Mouse (Mus musculus) cerebellum, adult 18-20 months (tissue): ENCODE data around the gene Cbwd1.
A peak's percentile ranks its signal among the peaks of the same experiment; 100 is the strongest.

Experiments
- DNase-seq, 2 experiments: peaks; one replicate each; pipeline ENCODE4 v3.0.0; 2021

Cbwd1 gene

GRCm38 (mm10) chr19:24961172-24961962 lies at the start of gene Cbwd1:
Gene Cbwd1, minus strand, starts transcription at chr19:24961610.
- DNase-seq = peak; percentile 92 to 95

DNA sequence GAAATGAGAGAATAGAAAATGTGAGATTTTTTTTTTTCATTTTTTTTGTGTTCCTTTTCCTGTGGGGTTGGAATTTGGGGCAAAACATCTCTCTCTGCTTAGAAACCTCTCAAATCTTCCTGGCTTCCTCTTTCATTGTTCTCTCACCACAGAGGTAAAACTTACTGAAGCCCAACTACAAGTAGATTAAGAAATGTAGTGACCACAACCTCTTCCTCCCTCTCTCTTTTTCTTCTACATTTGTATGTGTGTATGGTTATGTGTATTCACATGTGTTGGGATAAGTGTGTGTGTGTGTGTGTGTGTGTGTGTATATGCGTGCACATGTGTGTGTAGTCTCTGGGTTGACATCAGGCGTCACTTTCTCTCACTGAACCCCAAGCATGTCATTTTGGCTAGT lies 47.1 kb upstream of the Cbwd1 start:
- no peak for DNase-seq

DNA sequence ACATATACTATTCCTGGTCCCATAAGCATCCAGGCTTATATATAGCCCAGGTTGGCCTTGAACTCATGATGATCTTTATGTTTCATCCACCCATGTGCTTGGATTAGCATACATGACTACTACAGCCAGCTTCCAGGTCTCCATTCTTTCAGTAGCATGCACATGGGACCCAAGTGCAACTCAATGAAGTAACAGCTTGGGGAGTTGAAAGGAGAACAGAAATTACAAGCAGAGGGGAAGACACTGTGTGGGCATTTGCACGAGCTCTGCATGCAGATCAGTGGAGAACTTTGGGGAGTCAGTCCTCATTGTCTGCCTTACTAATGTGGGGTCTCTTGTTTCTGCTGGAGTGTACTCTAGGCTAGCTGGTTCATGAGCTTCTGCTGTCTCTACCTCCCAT lies 45.3 kb upstream of the Cbwd1 start:
- no peak for DNase-seq

DNA sequence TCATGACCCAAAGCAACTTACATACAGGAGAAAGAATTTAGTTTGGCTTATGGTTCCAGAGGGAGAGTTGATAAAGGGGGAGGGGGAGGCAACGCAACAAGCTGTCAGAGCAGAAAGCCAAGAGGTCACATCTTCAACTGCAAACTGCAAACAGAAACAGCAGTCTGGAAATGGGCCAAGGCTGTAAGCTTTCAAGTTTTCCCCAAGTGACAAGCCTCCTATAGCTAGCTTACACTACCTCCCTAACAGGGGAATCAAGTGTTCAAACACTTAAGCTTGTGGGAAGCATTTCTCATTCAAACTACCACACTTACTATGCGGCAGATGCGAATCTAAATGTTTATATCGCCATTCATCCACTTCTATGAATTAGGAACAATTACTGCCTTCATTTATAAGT lies 42.4 kb upstream of the Cbwd1 start:
- DNase-seq = no peak

DNA sequence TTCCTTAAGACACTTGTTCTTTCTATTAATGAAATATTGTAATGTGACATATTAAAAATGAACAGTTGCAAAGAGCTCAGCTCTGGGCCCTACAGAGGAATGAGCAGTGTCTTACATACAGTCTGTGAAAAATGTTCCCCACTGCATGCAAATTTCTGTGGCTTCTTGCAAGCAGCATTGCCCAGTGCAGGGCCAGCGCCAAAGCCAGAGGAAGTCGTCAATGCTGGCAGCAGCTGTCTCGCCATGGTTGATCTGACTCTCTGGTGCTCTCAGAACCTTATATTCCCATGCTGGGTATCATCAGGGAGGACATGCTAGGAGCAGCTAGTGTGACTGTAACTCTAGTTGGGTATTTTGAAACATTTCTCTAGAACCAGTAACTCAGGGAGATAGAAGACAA lies 41.4 kb upstream of the Cbwd1 start:
- DNase-seq = no peak

- DNase-seq = no peak
Measured at GRCm38 (mm10) chr19:25002032-25002431, 40.6 kb upstream of the Cbwd1 start.

- no peak for DNase-seq
Measured at GRCm38 (mm10) chr19:25000153-25000552, 38.7 kb upstream of the Cbwd1 start.

DNA sequence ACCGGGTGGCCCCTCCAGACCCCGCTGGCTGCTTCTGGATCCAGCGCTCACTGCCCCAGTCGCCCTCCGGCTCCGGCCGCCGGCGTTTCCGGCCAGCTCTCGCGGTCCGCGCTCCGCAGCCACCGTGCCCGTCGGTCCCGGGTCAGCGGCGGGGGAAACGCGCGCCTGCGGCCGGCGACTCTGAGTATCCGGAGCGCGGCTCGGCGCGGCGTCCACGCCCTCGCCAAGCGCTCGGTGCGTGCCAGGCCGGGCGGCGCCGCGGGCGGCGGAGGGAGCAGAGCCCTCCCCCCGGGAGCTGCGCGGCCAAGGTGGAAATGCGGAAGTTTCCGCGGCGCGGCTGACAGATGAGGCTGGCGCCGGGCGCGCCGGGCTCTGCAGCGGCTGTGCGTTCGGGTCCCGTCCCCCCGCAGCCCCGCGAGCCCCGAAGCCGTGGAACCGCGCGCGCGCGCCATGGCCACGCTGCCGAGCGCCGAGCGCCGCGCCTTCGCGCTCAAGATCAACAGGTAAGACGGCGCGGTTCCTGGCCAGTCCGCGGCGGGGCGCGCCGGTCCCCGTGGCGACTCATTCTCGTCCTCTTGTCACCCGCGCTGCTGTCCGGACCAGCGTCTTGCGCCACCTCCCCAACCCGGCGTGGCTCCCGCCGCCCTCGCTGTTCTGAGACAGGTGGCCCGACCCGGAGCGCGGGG lies 37.9 kb upstream of the Cbwd1 start, which contains the start of gene Dock8:
Dock8 (plus strand) TSS at position 334 of the 686 bp plus-strand sequence.
- peak in 1 of 2 experiments; percentile 22 for DNase-seq

GRCm38 (mm10) chr19:24998561-24998960 lies 37.2 kb upstream of the Cbwd1 start:
- DNase-seq = no peak

GRCm38 (mm10) chr19:24996815-24997704 lies 35.6 kb upstream of the Cbwd1 start:
- DNase-seq = no peak

DNA sequence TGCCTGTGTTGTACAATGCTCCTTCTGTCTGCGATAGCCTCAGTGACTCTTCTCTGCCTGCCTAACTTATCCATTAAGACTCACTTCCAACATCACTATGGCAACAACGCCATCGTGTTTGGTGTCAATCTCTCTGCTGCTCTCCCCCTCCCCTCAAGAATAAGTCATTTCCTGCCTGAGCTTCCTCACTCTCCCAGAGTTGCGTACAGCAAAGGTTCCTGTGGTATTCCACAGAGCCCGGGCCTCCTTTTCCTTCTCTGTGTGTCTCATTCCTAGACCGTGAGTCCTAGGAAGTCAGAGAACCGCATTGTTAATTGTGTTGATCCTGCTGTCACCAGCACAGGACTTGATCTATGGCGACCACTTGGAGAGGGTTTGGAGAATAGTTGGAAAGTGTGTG lies 33.5 kb upstream of the Cbwd1 start:
- DNase-seq = no peak

DNA sequence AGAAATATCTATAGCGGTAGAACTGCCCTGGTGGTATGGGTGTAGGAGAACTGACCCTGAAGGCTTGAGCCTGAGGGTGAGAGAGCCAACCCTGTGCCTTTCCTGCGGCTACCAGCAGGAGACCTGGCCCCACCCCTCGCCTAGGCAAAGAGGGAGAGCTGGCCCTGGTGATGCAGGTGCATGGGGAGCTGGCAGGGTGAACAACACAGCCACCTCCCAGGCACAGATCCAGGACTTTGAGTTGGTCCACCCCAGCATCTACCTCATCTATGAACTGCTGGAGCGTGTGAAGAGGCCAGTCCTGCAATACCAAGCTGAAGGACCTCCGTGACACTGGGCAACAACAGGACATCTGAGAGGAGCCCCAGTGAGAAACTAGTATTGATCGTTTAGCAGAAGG lies 32.1 kb upstream of the Cbwd1 start:
- DNase-seq = no peak

GRCm38 (mm10) chr19:24990138-24990822 lies 28.9 kb upstream of the Cbwd1 start:
- no peak for DNase-seq

GRCm38 (mm10) chr19:24988831-24989230 lies 27.4 kb upstream of the Cbwd1 start:
- DNase-seq = no peak

- no peak for DNase-seq
Measured at GRCm38 (mm10) chr19:24987355-24987754, 25.9 kb upstream of the Cbwd1 start.

- DNase-seq = no peak
Measured at GRCm38 (mm10) chr19:24985045-24985444, 23.6 kb upstream of the Cbwd1 start.

DNA sequence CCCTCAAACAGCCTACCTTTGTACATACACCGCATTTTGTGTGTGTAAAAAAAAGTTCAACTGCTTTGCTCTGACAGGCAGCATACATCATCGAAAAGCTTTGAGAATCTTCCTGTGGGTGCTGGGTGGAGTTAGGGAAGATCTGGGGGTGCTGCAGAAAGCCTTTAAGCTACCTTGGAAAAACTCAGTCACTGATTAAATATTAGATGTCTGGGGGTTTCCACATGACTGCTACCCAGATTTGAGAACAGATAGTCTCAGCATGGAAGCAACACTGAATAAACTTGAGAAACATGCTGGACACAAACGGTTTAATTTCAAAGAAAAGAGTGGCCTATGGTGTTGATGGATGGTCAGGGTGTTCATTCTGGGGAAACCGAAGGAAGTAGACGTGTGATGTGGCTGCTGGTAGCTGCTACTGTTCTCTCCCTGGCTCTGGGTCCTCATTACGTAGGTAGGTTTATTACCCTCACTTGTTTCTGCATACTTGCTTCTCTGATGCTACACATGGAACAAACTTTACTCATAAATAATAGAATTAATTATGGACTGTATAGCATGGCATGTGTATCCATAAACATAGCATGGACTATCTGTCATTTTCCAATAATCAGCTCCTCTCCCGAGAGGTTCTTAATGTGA lies 22.6 kb upstream of the Cbwd1 start:
- DNase-seq = no peak

- no peak for DNase-seq
Measured at GRCm38 (mm10) chr19:24983050-24983449, 21.6 kb upstream of the Cbwd1 start.

GRCm38 (mm10) chr19:24981294-24981693 lies 19.9 kb upstream of the Cbwd1 start:
- peak; percentile 43 to 51 for DNase-seq

GRCm38 (mm10) chr19:24978852-24979842 lies 17.7 kb upstream of the Cbwd1 start:
- no peak for DNase-seq

GRCm38 (mm10) chr19:24977991-24978390 lies 16.6 kb upstream of the Cbwd1 start:
- DNase-seq = no peak
